Mouse (Mus musculus): ENCODE results near the gene Ftl1.
"Not testable (repeated sequence)": the region's sequence is repeated elsewhere in the genome, so short reads cannot be mapped to it uniquely, and the experiment has no call there.

Ftl1 gene

GRCm38 (mm10) chr7:45459564-45460140, at the start of gene Ftl1:
Gene Ftl1, minus strand, starts transcription at chr7:45459884.
- DNase-seq, result peak; percentile 100

GRCm38 (mm10) chr7:45509181-45509882, 49.6 kb upstream of the Ftl1 start:
- no peak for DNase-seq

GRCm38 (mm10) chr7:45508561-45508960, 48.9 kb upstream of the Ftl1 start:
- DNase-seq, result no peak

- no peak for DNase-seq
Measured at GRCm38 (mm10) chr7:45507583-45507982, 47.9 kb upstream of the Ftl1 start.

GRCm38 (mm10) chr7:45498427-45498826, 38.7 kb upstream of the Ftl1 start:
- no peak for DNase-seq

- no peak for DNase-seq
Measured at GRCm38 (mm10) chr7:45494548-45494947, 34.9 kb upstream of the Ftl1 start.

GRCm38 (mm10) chr7:45492951-45493350, 33.3 kb upstream of the Ftl1 start:
- no peak for DNase-seq

- no peak for DNase-seq
Measured at GRCm38 (mm10) chr7:45492225-45492844, 32.7 kb upstream of the Ftl1 start.

- no peak for DNase-seq
Measured at GRCm38 (mm10) chr7:45491264-45491663, 31.6 kb upstream of the Ftl1 start.

GRCm38 (mm10) chr7:45490822-45491221, 31.1 kb upstream of the Ftl1 start:
- no peak for DNase-seq

- DNase-seq, result no peak
Measured at GRCm38 (mm10) chr7:45489578-45489977, 29.9 kb upstream of the Ftl1 start.

GRCm38 (mm10) chr7:45488293-45489204, 28.9 kb upstream of the Ftl1 start, which contains the start of gene Dhdh:
Gene Dhdh, minus strand, starts transcription at chr7:45488805.
- DNase-seq, result peak; percentile 76

GRCm38 (mm10) chr7:45487861-45488292, 28.2 kb upstream of the Ftl1 start:
- DNase-seq, result peak; percentile 64

- no peak for DNase-seq
Measured at GRCm38 (mm10) chr7:45486761-45487415, 27.2 kb upstream of the Ftl1 start, which contains the start of gene Gm45808. Gene Gm45808, minus strand, starts transcription at chr7:45486811.

- DNase-seq, result no peak
Measured at GRCm38 (mm10) chr7:45486158-45486557, 26.5 kb upstream of the Ftl1 start.

- DNase-seq, result not testable (repeated sequence)
Measured at GRCm38 (mm10) chr7:45484985-45485384, 25.3 kb upstream of the Ftl1 start.

- no peak for DNase-seq
Measured at GRCm38 (mm10) chr7:45482166-45482565, 22.5 kb upstream of the Ftl1 start.

- peak; percentile 77 for DNase-seq
Measured at GRCm38 (mm10) chr7:45481374-45481927, 21.8 kb upstream of the Ftl1 start, which contains the start of gene Tulp2. Gene Tulp2, plus strand, starts transcription at chr7:45481877.

GRCm38 (mm10) chr7:45480310-45480709, 20.6 kb upstream of the Ftl1 start:
- DNase-seq, result not testable (repeated sequence)

GRCm38 (mm10) chr7:45478774-45479173, 19.1 kb upstream of the Ftl1 start:
- no peak for DNase-seq

GRCm38 (mm10) chr7:45477003-45477402, 17.3 kb upstream of the Ftl1 start:
- DNase-seq, result peak; percentile 72

GRCm38 (mm10) chr7:45476453-45476852, 16.8 kb upstream of the Ftl1 start:
- DNase-seq, result no peak

All from retina, postnatal 1 day (tissue).